Comparison of ENCODE assay signal across 18 mouse cellular contexts in genomic region chr1:185308334-185308733, GRCm38 (mm10). TPM values are rescaled to one million over a fixed set of nuclear protein-coding genes. Genes with fewer than 3 reads are reported as not detected.
DNase-seq lines count a peak whose midpoint lies in the region; ATAC-seq and TF ChIP-seq lines count a peak whose summit lies in the region.
"Had no signal": no experiment of that assay in that cellular context is flagged by ENCODE, and none has a peak within 500 bp of the region (broad histone marks: within the 10 kb centered on the region; RNA-seq: fewer than 3 reads in every experiment).

No protein-coding gene starts in this region.

- peaks cover 45% of the 10 kb centered on the region for H3K36me3 ChIP-seq in heart, embryonic 13.5 days
- peaks cover 18% of the 10 kb centered on the region for H3K36me3 ChIP-seq in heart, postnatal 0 days (replicated peaks; ENCODE audit: control insufficient read depth, insufficient read depth, low read length)
- peaks cover 11% of the 10 kb centered on the region for H3K36me3 ChIP-seq in intestine, embryonic 16.5 days (ENCODE audit: control insufficient read depth, insufficient read depth, low read length)
- H3K36me3 ChIP-seq in stomach, postnatal 0 days (ENCODE audit: control insufficient read depth, insufficient read depth, low read length): peaks cover 6% of the 10 kb centered on the region; the same call in 1 of the 2 replicates

- no peak for DNase-seq in heart, postnatal 25 days (ENCODE audit: low spot score)
- no peak for DNase-seq in heart, postnatal 0 days (ENCODE audit: low spot score)
- DNase-seq in heart, postnatal 36 days: no peak
- DNase-seq in stomach, postnatal 0 days (ENCODE audit: low spot score): no peak
- DNase-seq in adrenal gland, adult 18-20 months (ENCODE audit: low spot score in 2 of 2): no peak
- no peak for DNase-seq in frontal cortex, adult 2 months (ENCODE audit: extremely low spot score in 1 of 2, low spot score in 1 of 2)
- DNase-seq: adrenal gland, adult 8-10 months; cerebellum, adult 11-12 months; cerebellum, adult 9-10 months; cerebellum, postnatal 25 days; kidney, adult 8-10 months had no signal

- H3K27ac ChIP-seq in heart, embryonic 13.5 days (replicated peaks): peak overlapping the region; percentile 24
- H3K27ac ChIP-seq in heart, postnatal 0 days (ENCODE audit: low read depth): peak overlapping the region; percentile 7; the same call in 1 of the 2 replicates
- H3K27ac ChIP-seq in intestine, embryonic 16.5 days (ENCODE audit: low read length): peak overlapping the region; percentile 97
- H3K27ac ChIP-seq in stomach, postnatal 0 days (replicated peaks): peak overlapping the region; percentile 64
- H3K27ac ChIP-seq: embryonic facial prominence, embryonic 12.5 days; forebrain, embryonic 15.5 days; hindbrain, embryonic 12.5 days had no signal

- H3K4me2 ChIP-seq in heart, embryonic 13.5 days: peak overlapping the region; percentile 46
- H3K4me2 ChIP-seq in heart, postnatal 0 days (ENCODE audit: low read depth, low read length): no peak overlapping the region
- peak overlapping the region; percentile 41 for H3K4me2 ChIP-seq in intestine, embryonic 16.5 days (ENCODE audit: low read depth, low read length)
- H3K4me2 ChIP-seq in stomach, postnatal 0 days (replicated peaks; ENCODE audit: low read depth): no peak overlapping the region
- H3K4me2 ChIP-seq: embryonic facial prominence, embryonic 12.5 days; forebrain, embryonic 15.5 days; hindbrain, embryonic 12.5 days had no signal

- no peak for TF ChIP-seq CTCF in heart, postnatal 0 days (IDR thresholded peaks at IDR 0.05; ENCODE audit: low read depth)
- no peak for TF ChIP-seq CTCF in stomach, postnatal 0 days (IDR thresholded peaks at IDR 0.05; ENCODE audit: low read depth)

- no peak overlapping the region for H3K9ac ChIP-seq in heart, embryonic 13.5 days
- no peak overlapping the region for H3K9ac ChIP-seq in heart, postnatal 0 days (replicated peaks; ENCODE audit: low read depth, low read length)
- H3K9ac ChIP-seq in intestine, embryonic 16.5 days (ENCODE audit: low read depth, low read length): no peak overlapping the region
- H3K9ac ChIP-seq in stomach, postnatal 0 days (ENCODE audit: low read length): no peak overlapping the region
- H3K9ac ChIP-seq: embryonic facial prominence, embryonic 12.5 days; forebrain, embryonic 15.5 days; hindbrain, embryonic 12.5 days had no signal

- intact Hi-C loops in heart, postnatal 25 days (cut with DNase I): no loop called here
- intact Hi-C loops in heart, postnatal 36 days (cut with DNase I): no loop called here

- WGBS in heart, embryonic 13.5 days: 93% methylated on average over 2 of the region's 2 CpGs
- 93% methylated on average over 2 of the region's 2 CpGs for WGBS in heart, postnatal 0 days
- WGBS in intestine, embryonic 16.5 days: 69% methylated on average over 2 of the region's 2 CpGs
- 81% methylated on average over 2 of the region's 2 CpGs for WGBS in stomach, postnatal 0 days

- no peaks in the 10 kb centered on the region; the same call in 1 of the 2 replicates for H3K9me3 ChIP-seq in heart, embryonic 13.5 days
- H3K9me3 ChIP-seq in heart, postnatal 0 days (replicated peaks; ENCODE audit: control insufficient read depth, low read length): no peaks in the 10 kb centered on the region
- no peaks in the 10 kb centered on the region for H3K9me3 ChIP-seq in intestine, embryonic 16.5 days (ENCODE audit: control insufficient read depth, low read length)
- H3K9me3 ChIP-seq in stomach, postnatal 0 days (ENCODE audit: control insufficient read depth, low read length): no peaks in the 10 kb centered on the region
- H3K9me3 ChIP-seq: embryonic facial prominence, embryonic 12.5 days; forebrain, embryonic 15.5 days; hindbrain, embryonic 12.5 days had no signal

- no peak overlapping the region for H3K4me3 ChIP-seq in heart, embryonic 13.5 days
- H3K4me3 ChIP-seq in heart, postnatal 0 days (ENCODE audit: low read depth, low read length): no peak overlapping the region
- H3K4me3 ChIP-seq in intestine, embryonic 16.5 days (ENCODE audit: low read length): peak overlapping the region; percentile 31; the same call in 1 of the 2 replicates
- H3K4me3 ChIP-seq in stomach, postnatal 0 days (ENCODE audit: low read depth, low read length): no peak overlapping the region
- H3K4me3 ChIP-seq: embryonic facial prominence, embryonic 12.5 days; forebrain, embryonic 15.5 days; hindbrain, embryonic 12.5 days had no signal

- no peak for ATAC-seq in heart, embryonic 13.5 days (ENCODE audit: extremely low read depth, insufficient number of reproducible peaks, low FRiP score, low TSS enrichment)
- ATAC-seq in heart, postnatal 0 days (ENCODE audit: insufficient read depth, low read depth): no peak
- ATAC-seq in intestine, embryonic 16.5 days: peak; percentile 67
- no peak for ATAC-seq in stomach, postnatal 0 days (ENCODE audit: low FRiP score, low TSS enrichment)
- ATAC-seq: forebrain, embryonic 15.5 days; hindbrain, embryonic 16.5 days; inflammation-experienced regulatory T-cells, adult 6 months had no signal

- H3K4me1 ChIP-seq in heart, embryonic 13.5 days: peaks cover 20% of the 10 kb centered on the region
- H3K4me1 ChIP-seq in heart, postnatal 0 days (ENCODE audit: control insufficient read depth, insufficient read depth): no peaks in the 10 kb centered on the region; the same call in 1 of the 2 replicates
- H3K4me1 ChIP-seq in intestine, embryonic 16.5 days (ENCODE audit: control insufficient read depth, insufficient read depth, low read length): 0 out of 2 replicates have a peak, but pooled peaks cover 5% of the 10 kb centered on the region
- no peaks in the 10 kb centered on the region for H3K4me1 ChIP-seq in stomach, postnatal 0 days (replicated peaks; ENCODE audit: control insufficient read depth, insufficient read depth)
- H3K4me1 ChIP-seq: embryonic facial prominence, embryonic 12.5 days; forebrain, embryonic 15.5 days; hindbrain, embryonic 12.5 days had no signal

- H3K27me3 ChIP-seq in heart, embryonic 13.5 days (replicated peaks): no peaks in the 10 kb centered on the region
- H3K27me3 ChIP-seq in heart, postnatal 0 days (ENCODE audit: control insufficient read depth, insufficient read depth, low read length): no peaks in the 10 kb centered on the region
- H3K27me3 ChIP-seq in intestine, embryonic 16.5 days (replicated peaks; ENCODE audit: control insufficient read depth, insufficient read depth, low read length): no peaks in the 10 kb centered on the region
- no peaks in the 10 kb centered on the region for H3K27me3 ChIP-seq in stomach, postnatal 0 days (ENCODE audit: control insufficient read depth, insufficient read depth, low read length)
- H3K27me3 ChIP-seq: embryonic facial prominence, embryonic 12.5 days; forebrain, embryonic 15.5 days; hindbrain, embryonic 12.5 days had no signal

- TF ChIP-seq EP300 in heart, postnatal 0 days (IDR thresholded peaks at IDR 0.05; ENCODE audit: low read depth): no peak
- TF ChIP-seq EP300 in stomach, postnatal 0 days (optimal IDR thresholded peaks at IDR 0.05): no peak

RNA-seq across cellular contexts. Expression of gene Iars2, which starts 20.9 kb away (rescaled TPM):
- 32.8 and 35.6 TPM in 2 replicates for polyA plus RNA-seq in heart, embryonic 13.5 days (2015; fragmentation: Nextera tagmentation; extraction: Ambion mirVana)
- 10 to 100 TPM; 70.8 to 73.1 TPM for total RNA-seq in heart, postnatal 25 days (2021)
- 93.3 and 102 TPM in 2 replicates for total RNA-seq in heart, postnatal 0 days (2014; rRNA removed; ENCODE audit: low replicate concordance)
- polyA plus RNA-seq in heart, postnatal 0 days (2015; fragmentation: Nextera tagmentation; extraction: Ambion mirVana): 36.2 and 38.9 TPM in 2 replicates
- 10 to 100 TPM; 81.2 to 83.4 TPM for total RNA-seq in heart, postnatal 36 days (2021)
- polyA plus RNA-seq in intestine, embryonic 16.5 days (2015; fragmentation: Nextera tagmentation; extraction: Ambion mirVana): 86.6 and 109 TPM in 2 replicates
- 25.5 and 26.6 TPM in 2 replicates for polyA plus RNA-seq in stomach, postnatal 0 days (2015; fragmentation: Nextera tagmentation; extraction: Ambion mirVana)
- total RNA-seq in adrenal gland, adult 18-20 months (2021): 10 to 100 TPM; 80.4 to 92.5 TPM
- polyA plus RNA-seq in frontal cortex, adult 2 months (2012; rRNA removed): 22.3 and 26.1 TPM in 2 replicates

RNA-seq across cellular contexts. Expression of gene Bpnt1, which starts 23.6 kb away (rescaled TPM):
- 25.6 and 25.7 TPM in 2 replicates for polyA plus RNA-seq in heart, embryonic 13.5 days (2015; fragmentation: Nextera tagmentation; extraction: Ambion mirVana)
- 10 to 100 TPM; 25.5 to 32.6 TPM for total RNA-seq in heart, postnatal 25 days (2021)
- 24.6 and 59.1 TPM in 2 replicates for total RNA-seq in heart, postnatal 0 days (2014; rRNA removed; ENCODE audit: low replicate concordance)
- polyA plus RNA-seq in heart, postnatal 0 days (2015; fragmentation: Nextera tagmentation; extraction: Ambion mirVana): 33.7 and 34.3 TPM in 2 replicates
- 10 to 100 TPM; 23.4 to 27.0 TPM for total RNA-seq in heart, postnatal 36 days (2021)
- 345 and 365 TPM in 2 replicates for polyA plus RNA-seq in intestine, embryonic 16.5 days (2015; fragmentation: Nextera tagmentation; extraction: Ambion mirVana)
- polyA plus RNA-seq in stomach, postnatal 0 days (2015; fragmentation: Nextera tagmentation; extraction: Ambion mirVana): 61.8 and 64.0 TPM in 2 replicates
- total RNA-seq in adrenal gland, adult 18-20 months (2021): 100 to 1,000 TPM; 116 to 119 TPM
- polyA plus RNA-seq in frontal cortex, adult 2 months (2012; rRNA removed): 89.2 and 93.1 TPM in 2 replicates

RNA-seq across cellular contexts. Expression of gene Eprs, which starts 54.5 kb away (rescaled TPM):
- 106 and 112 TPM in 2 replicates for polyA plus RNA-seq in heart, embryonic 13.5 days (2015; fragmentation: Nextera tagmentation; extraction: Ambion mirVana)
- total RNA-seq in heart, postnatal 25 days (2021): 10 to 100 TPM; 76.0 to 80.9 TPM
- 39.8 and 45.6 TPM in 2 replicates for total RNA-seq in heart, postnatal 0 days (2014; rRNA removed; ENCODE audit: low replicate concordance)
- 73.0 and 75.8 TPM in 2 replicates for polyA plus RNA-seq in heart, postnatal 0 days (2015; fragmentation: Nextera tagmentation; extraction: Ambion mirVana)
- 10 to 100 TPM; 78.7 to 85.3 TPM for total RNA-seq in heart, postnatal 36 days (2021)
- polyA plus RNA-seq in intestine, embryonic 16.5 days (2015; fragmentation: Nextera tagmentation; extraction: Ambion mirVana): 118 and 132 TPM in 2 replicates
- 58.0 and 68.5 TPM in 2 replicates for polyA plus RNA-seq in stomach, postnatal 0 days (2015; fragmentation: Nextera tagmentation; extraction: Ambion mirVana)
- 100 to 1,000 TPM; 216 to 332 TPM for total RNA-seq in adrenal gland, adult 18-20 months (2021)
- 34.0 and 36.7 TPM in 2 replicates for polyA plus RNA-seq in frontal cortex, adult 2 months (2012; rRNA removed)

Comparison
In these comparisons a context has a peak if more than half of its experiments do, and no peak if none do; other contexts are left out.
1. H3K4me2 ChIP-seq: peak in heart, embryonic 13.5 days (single experiment) and intestine, embryonic 16.5 days (single experiment); none in heart, postnatal 0 days (single experiment) and stomach, postnatal 0 days (single experiment).
2. H3K27ac ChIP-seq: peak in every context shown above with its lines; median percentile 97 in intestine, embryonic 16.5 days; 64 in stomach, postnatal 0 days; 24 in heart, embryonic 13.5 days; 7 in heart, postnatal 0 days.